Mouse (Mus musculus) embryonic fibroblast, embryonic 13.5 days (primary cell): ENCODE measurements around the gene Rnf115. TPM values are rescaled to one million over a fixed set of nuclear protein-coding genes. Genes with fewer than 3 reads are reported as not detected.
"Not testable (repeated sequence)": the region's sequence is repeated elsewhere in the genome, so short reads cannot be mapped to it uniquely, and the experiment has no call there.

Source experiments
- H3K27ac ChIP-seq: 2 replicates; pipeline ENCODE4 v1.5.1; 2012; ENCODE audit warnings: low read length, control low read depth, inconsistent platforms; ENCODE audit not compliant: insufficient read depth
- H3K4me1 ChIP-seq: 2 replicates; pipeline ENCODE4 v1.6.1; 2011; ENCODE audit warnings: low read length; ENCODE audit not compliant: control insufficient read depth, insufficient read depth
- H3K4me3 ChIP-seq: 2 replicates; pipeline ENCODE4 v1.5.1; 2011; ENCODE audit warnings: mild to moderate bottlenecking, control low read depth, low read length; ENCODE audit not compliant: insufficient read depth
- CTCF ChIP-seq: IDR thresholded peaks from 2 replicates; pipeline ENCODE4 v1.5.1; 2011; ENCODE audit warnings: mild to moderate bottlenecking, control low read depth, low read length, moderate library complexity, borderline replicate concordance; ENCODE audit not compliant: insufficient read depth
- POLR2A ChIP-seq: IDR thresholded peaks from 2 replicates; pipeline ENCODE4 v1.6.1; 2011; ENCODE audit warnings: low read depth, mild to moderate bottlenecking, control low read depth, low read length, moderate library complexity
- polyA plus RNA-seq: library from polyadenylated mRNA; stranded (reverse); fragments of >200 nt; gene quantifications from 2 replicates; pipeline ENCODE4 v1.2.4, GENCODE M21; 2011; ENCODE audit warnings: low read depth; ENCODE audit not compliant: missing spikeins, insufficient read length

The Rnf115 gene
- polyA plus RNA-seq, 1 experiment: 38.9 TPM

- no peak overlapping the region for H3K4me3 ChIP-seq
- peaks cover 6% of the 10 kb centered on the region; the same call in 1 of the 2 replicates for H3K4me1 ChIP-seq
- TF ChIP-seq CTCF (no peak), POLR2A (no peak)
- no peak overlapping the region for H3K27ac ChIP-seq
These were observed 3.3 kb downstream of the Rnf115 start for GRCm38 (mm10) chr3:96730785-96731184.

DNA sequence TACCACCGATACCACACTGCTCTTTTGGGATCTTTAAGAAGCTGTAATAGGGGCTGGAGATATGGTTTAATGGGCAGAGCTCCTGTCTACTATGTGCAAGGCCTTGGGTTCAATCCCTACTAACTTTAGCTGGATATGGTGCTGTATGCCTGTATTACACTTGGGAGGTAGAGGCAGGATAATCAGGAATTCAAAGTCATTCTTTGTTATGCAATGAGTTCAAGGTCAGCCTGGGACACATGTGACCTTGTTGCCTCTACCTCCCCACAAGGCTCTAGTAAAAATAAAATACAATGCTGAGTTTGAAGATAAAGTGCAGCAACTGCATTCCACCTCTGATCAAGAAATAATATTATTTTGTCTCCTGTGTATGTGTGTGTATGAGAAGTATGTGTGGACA, 6.5 kb downstream of the Rnf115 start:
- Histone ChIP-seq H3K4me1 (peaks cover 6% of the 10 kb centered on the region), H3K27ac (no peak overlapping the region), H3K4me3 (no peak overlapping the region)
- TF ChIP-seq POLR2A: no peak

GRCm38 (mm10) chr3:96735200-96735599, 7.7 kb downstream of the Rnf115 start:
- Histone ChIP-seq H3K4me3 (no peak overlapping the region), H3K27ac (no peak overlapping the region), H3K4me1 (peaks cover 2% of the 10 kb centered on the region; the same call in 1 of the 2 replicates)
- TF ChIP-seq POLR2A: no peak

GRCm38 (mm10) chr3:96737013-96737740, 9.7 kb downstream of the Rnf115 start:
- Histone ChIP-seq H3K4me3 (no peak overlapping the region), H3K4me1 (peaks cover 2% of the 10 kb centered on the region; the same call in 1 of the 2 replicates), H3K27ac (no peak overlapping the region)
- TF ChIP-seq POLR2A (no peak), CTCF (no peak)

DNA sequence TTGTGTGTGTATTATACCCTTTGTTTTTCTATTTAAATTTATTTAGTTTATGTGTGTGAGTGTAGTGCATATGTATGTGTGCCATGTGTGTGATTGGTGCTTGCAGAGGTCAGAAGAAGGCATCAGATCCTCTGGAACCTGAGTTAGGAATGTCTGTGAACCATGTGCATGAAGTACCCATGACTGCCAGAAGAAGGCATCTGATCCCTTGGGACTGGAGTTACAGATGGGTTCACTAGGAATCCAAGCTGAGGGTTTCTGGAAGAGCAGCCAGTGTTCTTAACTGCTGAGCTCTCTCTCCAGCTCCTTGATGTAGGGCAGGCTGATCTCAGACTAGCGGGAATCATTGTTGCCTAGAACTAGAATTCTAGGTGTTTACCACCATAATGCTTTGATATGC, 10.5 kb downstream of the Rnf115 start:
- Histone ChIP-seq H3K27ac (no peak overlapping the region), H3K4me3 (no peak overlapping the region), H3K4me1 (peaks cover 2% of the 10 kb centered on the region; the same call in 1 of the 2 replicates)
- no peak for TF ChIP-seq POLR2A
- no peak for TF ChIP-seq CTCF

GRCm38 (mm10) chr3:96740279-96740678, 12.8 kb downstream of the Rnf115 start:
- H3K4me1 ChIP-seq, H3K27ac ChIP-seq, H3K4me3 ChIP-seq: not testable (repeated sequence)

DNA sequence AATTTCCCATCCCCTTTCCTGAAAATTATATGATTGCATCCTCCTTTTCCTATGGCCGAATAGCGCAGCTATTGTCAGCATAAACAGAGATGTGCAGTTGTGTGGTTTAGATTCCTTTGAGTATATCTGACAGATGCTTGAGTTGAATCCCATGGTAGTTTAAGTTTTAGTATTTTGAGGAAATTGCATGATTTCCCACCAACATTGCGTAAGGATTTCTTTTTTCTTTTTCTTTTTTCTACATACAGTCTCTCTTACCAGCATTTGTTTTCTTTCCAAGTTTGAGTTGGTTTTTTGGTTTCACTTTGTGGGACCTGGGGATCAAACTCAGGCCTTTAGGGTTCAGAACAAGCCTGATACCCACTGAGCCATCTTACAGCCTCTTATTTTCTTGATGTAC, 16.9 kb downstream of the Rnf115 start:
- TF ChIP-seq CTCF: no peak
- no peak for TF ChIP-seq POLR2A
- no peaks in the 10 kb centered on the region for H3K4me1 ChIP-seq
- no peak overlapping the region for H3K27ac ChIP-seq
- no peak overlapping the region for H3K4me3 ChIP-seq

- no peaks in the 10 kb centered on the region for H3K4me1 ChIP-seq
- H3K4me3 ChIP-seq: no peak overlapping the region
- H3K27ac ChIP-seq: no peak overlapping the region
- TF ChIP-seq POLR2A (no peak), CTCF (no peak)
These were observed 19.4 kb downstream of the Rnf115 start for GRCm38 (mm10) chr3:96746829-96747228.

DNA sequence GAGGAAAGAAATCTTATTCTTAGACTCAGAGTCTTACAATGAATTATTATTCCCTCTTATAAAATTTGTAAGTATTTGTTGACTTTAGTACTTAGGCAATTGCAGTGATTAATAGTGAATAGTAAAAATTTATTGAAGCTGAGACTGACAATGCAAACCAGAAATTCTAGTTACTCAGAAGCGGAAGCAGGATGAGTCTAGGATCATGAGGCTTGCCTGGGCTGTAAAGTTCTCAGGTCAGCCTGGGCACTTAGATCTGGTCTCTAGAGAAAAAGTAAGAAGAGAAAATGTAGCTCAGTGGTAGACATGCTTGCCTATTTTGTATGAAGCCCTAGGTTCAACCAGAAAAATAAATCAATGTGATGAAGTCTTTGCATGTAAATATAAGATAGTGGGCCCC, 28.5 kb downstream of the Rnf115 start:
- Histone ChIP-seq H3K4me1 (no peaks in the 10 kb centered on the region), H3K27ac (no peak overlapping the region), H3K4me3 (no peak overlapping the region)
- TF ChIP-seq CTCF (no peak), POLR2A (no peak)

- Histone ChIP-seq H3K27ac (no peak overlapping the region), H3K4me1 (no peaks in the 10 kb centered on the region), H3K4me3 (no peak overlapping the region)
- TF ChIP-seq POLR2A: no peak
- no peak for TF ChIP-seq CTCF
These were observed 30.2 kb downstream of the Rnf115 start for GRCm38 (mm10) chr3:96757691-96758090.

- no peaks in the 10 kb centered on the region for H3K4me1 ChIP-seq
- no peak for TF ChIP-seq CTCF
- no peak for TF ChIP-seq POLR2A
- no peak overlapping the region for H3K27ac ChIP-seq
- no peak overlapping the region for H3K4me3 ChIP-seq
These were observed 32.2 kb downstream of the Rnf115 start for GRCm38 (mm10) chr3:96759695-96760094.
